Mouse (Mus musculus): ENCODE results near the gene Hdac5.

DNA sequence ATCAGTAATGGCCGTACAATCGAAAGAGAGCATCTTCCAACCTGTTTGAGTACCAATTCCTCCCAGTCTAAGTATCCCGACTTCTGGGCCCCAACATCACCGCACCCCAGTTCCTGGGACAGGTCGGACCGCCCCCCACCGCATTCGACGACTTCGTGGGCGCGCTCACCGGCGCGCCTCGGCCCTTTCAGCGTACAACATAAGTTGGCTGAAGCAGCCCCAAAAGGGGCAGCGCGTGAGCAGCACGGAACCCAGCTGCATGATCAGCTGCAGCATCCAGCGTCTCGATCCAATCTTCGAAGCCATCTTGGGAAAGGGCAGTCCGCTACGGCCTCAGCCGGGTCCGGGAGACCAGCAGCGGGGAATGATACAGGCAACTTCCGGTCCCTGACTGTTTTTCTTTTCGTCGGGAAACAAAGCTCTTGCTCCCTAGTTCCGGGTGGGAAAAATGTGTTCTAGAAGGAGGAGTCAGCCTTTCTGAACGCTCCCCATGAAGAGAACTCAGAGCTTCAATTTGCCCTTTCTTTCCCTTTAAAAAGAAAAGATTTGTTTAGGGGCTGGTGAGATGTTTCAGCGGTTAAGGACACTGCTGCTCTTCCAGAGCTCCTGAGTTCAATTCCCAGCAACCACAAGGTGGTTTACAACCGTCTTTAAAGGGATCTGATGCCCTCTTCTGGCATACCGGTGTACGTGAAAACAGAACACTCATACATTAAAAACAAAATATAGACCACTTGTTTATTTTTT, 73.8 kb downstream of the Hdac5 start, which contains the start of gene Tmem101:
- no peak; the same call in 1 of the 2 replicates for TF ChIP-seq CTCF (IDR thresholded peaks at IDR 0.05; ENCODE audit: borderline replicate concordance, insufficient read depth, low read depth, low read length)
- peak; percentile 70; the same call in 1 of the 2 replicates for TF ChIP-seq POLR2A (IDR thresholded peaks at IDR 0.05; ENCODE audit: borderline replicate concordance, insufficient read depth, low read length)

Measured in cerebellum, adult 2 months (tissue).